Mouse (Mus musculus) heart, adult 2 months (tissue): ENCODE data around the gene Ubc.

Experiments used
- CTCF ChIP-seq: fragments of 200-600 bp; IDR thresholded peaks from 2 replicates; pipeline ENCODE4 v1.8.1; 2022; ENCODE audit warnings: antibody characterized with exemption, mild to moderate bottlenecking, moderate library complexity
- EP300 ChIP-seq: fragments of 200-500 bp; IDR thresholded peaks from 2 replicates; pipeline ENCODE4 v1.6.1; 2011; ENCODE audit warnings: low read depth, low read length, control low read depth; ENCODE audit not compliant: insufficient read depth
- POLR2A ChIP-seq: fragments of 200-500 bp; IDR thresholded peaks from 2 replicates; pipeline ENCODE4 v1.6.1; 2011; ENCODE audit warnings: mild to moderate bottlenecking, low read depth, low read length, control low read depth; ENCODE audit not compliant: insufficient read depth

- TF ChIP-seq POLR2A (no peak), CTCF (peak; percentile 76), EP300 (peak; percentile 48; the same call in 1 of the 2 replicates)
These were observed 21.4 kb downstream of the Ubc start for GRCm38 (mm10) chr5:125368568-125368967.
